In the genomic region with DNA sequence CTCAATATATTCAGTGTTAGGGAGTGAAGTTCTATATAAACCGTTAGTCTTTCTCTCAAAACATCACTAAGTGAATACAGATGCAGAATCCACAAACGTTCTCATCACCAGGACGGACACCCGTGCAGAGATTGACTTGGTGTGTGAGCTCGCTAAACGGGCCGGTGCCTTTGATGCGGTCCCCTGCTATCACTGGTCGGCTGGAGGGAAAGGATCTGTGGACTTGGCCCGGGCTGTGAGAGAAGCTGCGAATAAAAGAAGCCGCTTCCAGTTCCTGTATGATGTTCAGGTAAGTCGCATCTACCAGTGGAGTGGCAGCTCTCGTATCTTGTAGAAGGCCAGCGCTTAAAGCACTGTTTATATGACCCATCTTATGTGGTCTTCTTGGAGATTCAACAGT, we compare ENCODE assay signal across 28 mouse cellular contexts.
"Had no signal": no experiment of that assay in that cellular context is flagged by ENCODE, and none has a peak within 500 bp of the region (broad histone marks: within the 10 kb centered on the region; RNA-seq: fewer than 3 reads in every experiment).

No protein-coding gene starts in this region.

- H3K4me2 ChIP-seq: embryonic facial prominence, embryonic 12.5 days; embryonic facial prominence, embryonic 13.5 days; embryonic facial prominence, embryonic 15.5 days; forebrain, embryonic 12.5 days; forebrain, embryonic 13.5 days; forebrain, embryonic 15.5 days had no signal

- H3K9me3 ChIP-seq: embryonic facial prominence, embryonic 10.5 days; embryonic facial prominence, embryonic 12.5 days; embryonic facial prominence, embryonic 13.5 days; embryonic facial prominence, embryonic 15.5 days; forebrain, embryonic 10.5 days; forebrain, embryonic 12.5 days; forebrain, embryonic 13.5 days; forebrain, embryonic 15.5 days had no signal

- H3K27ac ChIP-seq: embryonic facial prominence, embryonic 10.5 days; embryonic facial prominence, embryonic 12.5 days; embryonic facial prominence, embryonic 13.5 days; embryonic facial prominence, embryonic 15.5 days; forebrain, embryonic 10.5 days; forebrain, embryonic 12.5 days; forebrain, embryonic 13.5 days; forebrain, embryonic 15.5 days; gastrocnemius, adult 2 months; heart, adult 2 months had no signal

- DNase-seq: cerebellum, adult 18-20 months; cerebellum, adult 2 months; cerebellum, adult 8-10 months; cerebellum, adult 9-10 months; cerebellum, adult 9-11 months; cerebellum, postnatal 10 days; cerebellum, postnatal 14 days; cerebellum, postnatal 25 days; cerebellum, postnatal 36 days; embryo, embryonic 11 days; forebrain, postnatal 0 days; gastrocnemius, adult 2 months; gastrocnemius, postnatal 10 days; gastrocnemius, postnatal 14 days; gastrocnemius, postnatal 25 days; gastrocnemius, postnatal 36 days; heart, adult 18-20 months; heart, adult 2 months had no signal

- H3K4me1 ChIP-seq: embryonic facial prominence, embryonic 12.5 days; embryonic facial prominence, embryonic 13.5 days; embryonic facial prominence, embryonic 15.5 days had no signal

- H3K36me3 ChIP-seq: embryonic facial prominence, embryonic 12.5 days; embryonic facial prominence, embryonic 13.5 days; embryonic facial prominence, embryonic 15.5 days; forebrain, embryonic 15.5 days had no signal

- H3K9ac ChIP-seq: embryonic facial prominence, embryonic 12.5 days; embryonic facial prominence, embryonic 13.5 days; embryonic facial prominence, embryonic 15.5 days; forebrain, embryonic 12.5 days; forebrain, embryonic 13.5 days; forebrain, embryonic 15.5 days; forebrain, postnatal 0 days had no signal

- ATAC-seq: forebrain, embryonic 13.5 days; forebrain, embryonic 15.5 days; forebrain, embryonic 16.5 days; forebrain, postnatal 0 days had no signal

- H3K27me3 ChIP-seq: embryonic facial prominence, embryonic 12.5 days; embryonic facial prominence, embryonic 13.5 days; embryonic facial prominence, embryonic 15.5 days; forebrain, embryonic 12.5 days; forebrain, embryonic 13.5 days; forebrain, embryonic 15.5 days had no signal

- H3K4me3 ChIP-seq: embryonic facial prominence, embryonic 10.5 days; embryonic facial prominence, embryonic 12.5 days; embryonic facial prominence, embryonic 13.5 days; embryonic facial prominence, embryonic 15.5 days; erythroblast, embryonic 14.5 days; forebrain, embryonic 10.5 days; forebrain, embryonic 12.5 days; forebrain, embryonic 13.5 days; forebrain, embryonic 15.5 days; gastrocnemius, adult 2 months; heart, adult 2 months had no signal
